Mouse (Mus musculus) olfactory bulb, adult 2 months (tissue): Measurements from ENCODE around the gene A230050P20Rik.

ENCODE experiments used
- CTCF ChIP-seq: fragments of 200-500 bp; IDR thresholded peaks from 2 replicates; pipeline ENCODE4 v1.5.1; 2012; ENCODE audit warnings: low read depth, mild to moderate bottlenecking, low read length, moderate library complexity; ENCODE audit not compliant: insufficient read depth
- POLR2A ChIP-seq: fragments of 200-500 bp; IDR thresholded peaks from 2 replicates; pipeline ENCODE4 v1.6.1; 2012; ENCODE audit warnings: mild to moderate bottlenecking, low read depth, low read length, moderate library complexity; ENCODE audit not compliant: insufficient read depth

GRCm38 (mm10) chr9:20886563-20886962 is 18.1 kb downstream of the A230050P20Rik start:
- TF ChIP-seq CTCF: no peak
- no peak for TF ChIP-seq POLR2A
